Mouse (Mus musculus) heart, adult 2 months (tissue): Measurements from ENCODE around the gene Hoxb4. TPM values are rescaled to one million over a fixed set of nuclear protein-coding genes. Genes with fewer than 3 reads are reported as not detected.

Source experiments
- DNase-seq, 2 experiments: peaks; one replicate each; pipeline ENCODE4 v3.0.0; 2021
- H3K27ac ChIP-seq: fragments of 200-600 bp; 2 replicates; pipeline ENCODE4 v1.8.1; 2022
- H3K27me3 ChIP-seq: fragments of 200-500 bp; 2 replicates; pipeline ENCODE4 v1.6.1; 2012; ENCODE audit warnings: mild to moderate bottlenecking, low read length, inconsistent platforms, mixed read lengths; ENCODE audit not compliant: control insufficient read depth, insufficient read depth
- H3K36me3 ChIP-seq: fragments of 200-500 bp; 2 replicates; pipeline ENCODE4 v1.6.1; 2012; ENCODE audit warnings: low read length, inconsistent platforms; ENCODE audit not compliant: control insufficient read depth, insufficient read depth
- H3K4me1 ChIP-seq: fragments of 200-500 bp; 2 replicates; pipeline ENCODE4 v1.6.1; 2011; ENCODE audit warnings: low read length; ENCODE audit not compliant: control insufficient read depth, insufficient read depth
- H3K4me3 ChIP-seq: fragments of 200-600 bp; 2 replicates; pipeline ENCODE4 v1.8.1; 2022
- H3K79me2 ChIP-seq: fragments of 200-500 bp; replicated peaks from 2 replicates; pipeline ENCODE4 v1.6.1; 2012; ENCODE audit warnings: mild to moderate bottlenecking, inconsistent platforms, low read length, moderate library complexity, mixed read lengths; ENCODE audit not compliant: control insufficient read depth, insufficient read depth
- H3K9ac ChIP-seq: fragments of 200-500 bp; 2 replicates; pipeline ENCODE4 v1.6.1; 2012; ENCODE audit warnings: low read depth, mild to moderate bottlenecking, control low read depth, inconsistent platforms, low read length, mixed read lengths
- CTCF ChIP-seq: fragments of 200-600 bp; IDR thresholded peaks from 2 replicates; pipeline ENCODE4 v1.8.1; 2022; ENCODE audit warnings: antibody characterized with exemption, mild to moderate bottlenecking, moderate library complexity
- EP300 ChIP-seq: fragments of 200-500 bp; IDR thresholded peaks from 2 replicates; pipeline ENCODE4 v1.6.1; 2011; ENCODE audit warnings: low read depth, low read length, control low read depth; ENCODE audit not compliant: insufficient read depth
- POLR2A ChIP-seq: fragments of 200-500 bp; IDR thresholded peaks from 2 replicates; pipeline ENCODE4 v1.6.1; 2011; ENCODE audit warnings: mild to moderate bottlenecking, low read depth, low read length, control low read depth; ENCODE audit not compliant: insufficient read depth
- WGBS: fragments of 180-500 bp; shearing (Covaris S2); methylation state at CpG from one replicate; pipeline ENCODE4 v1.1.7; 2018; 5-methylcytosine and 5-hydroxymethylcytosine counted together
- intact Hi-C: fragments of 180-260 bp; cut with DNase I; formaldehyde crosslinking; loops from one replicate; pipeline ENCODE4 v1.15.1; 2025
- polyA plus RNA-seq: library from polyadenylated mRNA; depleted of rRNA; stranded (reverse); fragments of >200 nt; gene quantifications from 2 replicates; pipeline ENCODE4 v1.2.3, GENCODE M21; 2012
- total RNA-seq, 2 experiments: library from RNA; stranded (reverse); gene quantifications; 2 replicates each; pipeline ENCODE4 v1.2.3; 2021

Gene Hoxb4
- total and polyA plus RNA-seq, 3 experiments = 0.63 to 1.1 (median 0.75) TPM

GRCm38 (mm10) chr11:96338957-96339855, 21.1 kb downstream of the Hoxb4 start:
- intact Hi-C loops = no loop called here
- 41% methylated on average over 7 of the region's 7 CpGs for WGBS
- no peak overlapping the region for H3K9ac ChIP-seq

GRCm38 (mm10) chr11:96340698-96341365, 22.8 kb downstream of the Hoxb4 start:
- TF ChIP-seq EP300 (no peak), POLR2A (no peak), CTCF (no peak)
- peak overlapping the region; percentile 49 for H3K9ac ChIP-seq
- no peaks in the 10 kb centered on the region for H3K36me3 ChIP-seq
- no peaks in the 10 kb centered on the region for H3K79me2 ChIP-seq
- H3K4me1 ChIP-seq = no peaks in the 10 kb centered on the region
- peak in 1 of 2 experiments; percentile 29 for DNase-seq
- H3K27ac ChIP-seq = no peak overlapping the region; the same call in 1 of the 2 replicates
- intact Hi-C loops = loop anchor here (1.0 kb wide), 1 partner anchor 27 kb away; no protein-coding TSS in a partner anchor
- peak overlapping the region; percentile 36 for H3K4me3 ChIP-seq
- H3K27me3 ChIP-seq = peaks cover 17% of the 10 kb centered on the region
- WGBS = 3% methylated on average over 35 of the region's 36 CpGs

More at GRCm38 (mm10) chr11:96338957-96339855, 21.1 kb downstream of the Hoxb4 start:
- H3K4me1 ChIP-seq = no peaks in the 10 kb centered on the region
- DNase-seq = no peak
- peaks cover 16% of the 10 kb centered on the region for H3K27me3 ChIP-seq
- no peak overlapping the region for H3K4me3 ChIP-seq
- TF ChIP-seq CTCF (no peak), EP300 (no peak), POLR2A (no peak)
- H3K79me2 ChIP-seq = no peaks in the 10 kb centered on the region
- no peaks in the 10 kb centered on the region for H3K36me3 ChIP-seq
- no peak overlapping the region for H3K27ac ChIP-seq

DNA sequence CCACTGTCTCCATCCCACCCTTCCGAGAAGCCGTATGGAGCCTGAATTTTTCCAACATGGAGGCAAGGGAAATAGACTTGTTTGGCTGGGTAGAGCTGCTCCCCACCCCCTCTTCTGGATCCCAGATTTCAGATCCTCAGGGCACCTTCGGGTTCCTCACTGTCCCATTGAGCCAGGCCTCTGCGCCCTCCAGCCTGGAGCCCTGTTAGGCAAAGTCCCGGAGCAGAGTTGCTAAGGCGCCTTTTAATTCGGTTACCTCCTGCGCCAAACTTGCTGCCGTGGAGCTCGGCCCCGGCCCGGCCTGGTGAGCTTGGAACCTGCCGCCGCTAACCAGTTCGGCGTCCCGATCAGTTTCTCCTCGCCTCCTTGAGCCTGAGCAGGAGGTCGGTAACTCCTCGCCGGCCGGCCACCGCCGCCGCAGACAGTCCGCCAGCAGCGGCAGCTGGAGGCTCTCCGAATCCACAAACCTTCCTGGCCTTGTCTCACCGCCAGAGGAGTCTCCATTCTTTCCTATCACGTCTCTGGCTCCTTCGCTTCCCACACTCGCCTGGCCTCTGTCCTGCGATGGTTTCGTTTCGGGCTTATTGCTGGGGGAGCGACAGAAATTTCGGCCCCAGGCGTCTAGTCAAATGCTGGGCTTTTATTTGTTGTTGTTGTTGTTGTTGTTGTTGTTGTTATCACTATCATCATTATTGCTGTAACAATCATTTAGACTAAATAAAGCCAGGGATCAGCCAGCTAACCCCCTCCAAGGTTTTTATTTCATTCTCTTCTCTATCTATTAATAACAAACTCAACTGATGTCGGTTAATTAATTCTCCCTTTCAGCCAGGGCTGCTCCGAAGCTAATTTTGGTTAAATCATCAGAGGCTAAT, 23.9 kb downstream of the Hoxb4 start:
- TF ChIP-seq CTCF (0 out of 2 replicates have a peak, but pooled peaks have one; percentile 4), EP300 (no peak)
- H3K9ac ChIP-seq = peak overlapping the region; percentile 83
- peak; percentile 59 to 67 for DNase-seq
- H3K4me3 ChIP-seq = peak overlapping the region; percentile 47
- H3K36me3 ChIP-seq = no peaks in the 10 kb centered on the region
- H3K27me3 ChIP-seq = peaks cover 21% of the 10 kb centered on the region
- H3K4me1 ChIP-seq = no peaks in the 10 kb centered on the region
- H3K27ac ChIP-seq = peak overlapping the region; percentile 75
- 2% methylated on average over 40 of the region's 40 CpGs for WGBS
- intact Hi-C loops = loop anchor here (1.0 kb wide), 1 partner anchor 28 kb away; no protein-coding TSS in a partner anchor
- H3K79me2 ChIP-seq = no peaks in the 10 kb centered on the region

- H3K4me1 ChIP-seq = no peaks in the 10 kb centered on the region
- TF ChIP-seq EP300 (no peak), POLR2A (no peak), CTCF (no peak)
- no peaks in the 10 kb centered on the region for H3K79me2 ChIP-seq
- peak overlapping the region; percentile 47 for H3K4me3 ChIP-seq
- DNase-seq = no peak
- H3K27ac ChIP-seq = peak overlapping the region; percentile 75
- WGBS = 16% methylated on average over 4 of the region's 4 CpGs
- H3K36me3 ChIP-seq = no peaks in the 10 kb centered on the region
- H3K27me3 ChIP-seq = peaks cover 21% of the 10 kb centered on the region
- H3K9ac ChIP-seq = no peak overlapping the region
- intact Hi-C loops = no loop called here
Observed at GRCm38 (mm10) chr11:96342576-96342930, 24.5 kb downstream of the Hoxb4 start.

DNA sequence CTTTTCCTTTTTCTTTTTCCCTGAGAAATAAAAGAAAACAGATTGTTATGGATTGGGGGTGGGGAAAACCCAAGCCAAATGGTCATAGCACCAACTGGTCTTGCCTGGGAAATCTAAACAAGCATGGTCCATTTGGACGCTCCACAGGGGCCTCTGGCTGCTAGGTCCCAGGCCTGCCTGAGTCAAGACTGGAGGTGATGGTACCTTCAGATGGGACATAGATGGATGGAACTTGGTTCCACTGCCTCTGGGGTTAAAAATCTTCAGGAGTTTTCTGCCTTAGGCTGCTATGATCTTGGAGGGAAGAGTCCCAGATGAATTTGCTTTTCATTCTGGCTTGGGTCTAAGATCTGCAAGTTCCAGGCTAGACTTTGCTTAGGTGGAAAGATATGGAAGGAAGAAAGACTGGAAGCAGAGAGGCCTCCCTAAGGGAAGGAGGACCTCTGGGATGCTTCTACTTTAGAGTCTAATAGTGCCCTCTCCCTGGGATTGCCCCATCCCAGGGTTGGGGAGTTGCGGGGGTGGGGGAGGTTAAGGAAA, 25.2 kb downstream of the Hoxb4 start:
- H3K9ac ChIP-seq = no peak overlapping the region
- TF ChIP-seq EP300 (no peak), POLR2A (no peak), CTCF (no peak)
- intact Hi-C loops = no loop called here

More for the DNA sequence above, 25.2 kb downstream of the Hoxb4 start:
- Histone ChIP-seq H3K79me2 (no peaks in the 10 kb centered on the region), H3K4me3 (no peak overlapping the region), H3K36me3 (no peaks in the 10 kb centered on the region), H3K27ac (no peak overlapping the region), H3K4me1 (no peaks in the 10 kb centered on the region), H3K27me3 (peaks cover 21% of the 10 kb centered on the region)
- WGBS = 65% methylated on average over 2 of the region's 2 CpGs
- no peak for DNase-seq
